Mouse (Mus musculus): ENCODE measurements around the gene Srrt. TPM values are rescaled to one million over a fixed set of nuclear protein-coding genes. Genes with fewer than 3 reads are reported as not detected.

Srrt gene
- 92.0 and 96.9 TPM in 2 replicates for polyA plus RNA-seq (2014; fragmentation: Nextera tagmentation; extraction: Ambion mirVana)

- peaks cover 35% of the 10 kb centered on the region for H3K4me1 ChIP-seq (ENCODE audit: control insufficient read depth, insufficient read depth, low read length)
- peak; percentile 83 for ATAC-seq (replicated peaks; ENCODE audit: insufficient number of reproducible peaks, low FRiP score, low TSS enrichment)
- no peaks in the 10 kb centered on the region for H3K27me3 ChIP-seq (ENCODE audit: control insufficient read depth, insufficient read depth, low read length)
- peaks cover 34% of the 10 kb centered on the region for H3K36me3 ChIP-seq (ENCODE audit: control insufficient read depth, insufficient read depth, low read length)
- under 1% methylated on average over 62 of the region's 72 CpGs for WGBS (ENCODE audit: insufficient replicate concordance)
- H3K4me2 ChIP-seq = peak within 1 kb of the TSS; percentile 76
- H3K27ac ChIP-seq (ENCODE audit: low read depth, low read length) = peak within 1 kb of the TSS; percentile 97
- H3K9me3 ChIP-seq (replicated peaks; ENCODE audit: control insufficient read depth, low read length) = no peaks in the 10 kb centered on the region
- peak within 1 kb of the TSS; percentile 94 for H3K9ac ChIP-seq (ENCODE audit: low read depth, low read length)
- peak within 1 kb of the TSS; percentile 90 for H3K4me3 ChIP-seq (ENCODE audit: low read depth, low read length)
Measured at GRCm38 (mm10) chr5:137307071-137307912, at the start of gene Srrt. Gene Srrt, minus strand, starts transcription at chr5:137307674.

GRCm38 (mm10) chr5:137354091-137354490 is 46.6 kb upstream of the Srrt start:
- Histone ChIP-seq H3K27ac (ENCODE audit: low read depth, low read length) (no peak overlapping the region), H3K36me3 (ENCODE audit: control insufficient read depth, insufficient read depth, low read length) (peaks cover 32% of the 10 kb centered on the region), H3K9me3 (replicated peaks; ENCODE audit: control insufficient read depth, low read length) (no peaks in the 10 kb centered on the region), H3K27me3 (ENCODE audit: control insufficient read depth, insufficient read depth, low read length) (no peaks in the 10 kb centered on the region), H3K4me1 (ENCODE audit: control insufficient read depth, insufficient read depth, low read length) (peaks cover 17% of the 10 kb centered on the region), H3K4me3 (ENCODE audit: low read depth, low read length) (no peak overlapping the region), H3K4me2 (peak overlapping the region; percentile 16; the same call in 1 of the 2 replicates), H3K9ac (ENCODE audit: low read depth, low read length) (no peak overlapping the region)
- WGBS (ENCODE audit: insufficient replicate concordance) = 78% methylated on average over 17 of the region's 17 CpGs
- ATAC-seq (replicated peaks; ENCODE audit: insufficient number of reproducible peaks, low FRiP score, low TSS enrichment) = no peak

- no peak for ATAC-seq (replicated peaks; ENCODE audit: insufficient number of reproducible peaks, low FRiP score, low TSS enrichment)
- H3K9ac ChIP-seq (ENCODE audit: low read depth, low read length) = peak overlapping the region; percentile 88
- peaks cover 19% of the 10 kb centered on the region for H3K4me1 ChIP-seq (ENCODE audit: control insufficient read depth, insufficient read depth, low read length)
- WGBS (ENCODE audit: insufficient replicate concordance) = 14% methylated on average over 16 of the region's 16 CpGs
- H3K27me3 ChIP-seq (ENCODE audit: control insufficient read depth, insufficient read depth, low read length) = no peaks in the 10 kb centered on the region
- H3K36me3 ChIP-seq (ENCODE audit: control insufficient read depth, insufficient read depth, low read length) = peaks cover 28% of the 10 kb centered on the region
- H3K27ac ChIP-seq (ENCODE audit: low read depth, low read length) = peak overlapping the region; percentile 96
- H3K4me2 ChIP-seq = peak overlapping the region; percentile 90
- H3K4me3 ChIP-seq (ENCODE audit: low read depth, low read length) = peak overlapping the region; percentile 78
- no peaks in the 10 kb centered on the region for H3K9me3 ChIP-seq (replicated peaks; ENCODE audit: control insufficient read depth, low read length)
Measured at GRCm38 (mm10) chr5:137352011-137352975, 44.8 kb upstream of the Srrt start.

- no peak for ATAC-seq (replicated peaks; ENCODE audit: insufficient number of reproducible peaks, low FRiP score, low TSS enrichment)
- Histone ChIP-seq H3K4me2 (peak overlapping the region; percentile 90), H3K27ac (ENCODE audit: low read depth, low read length) (peak overlapping the region; percentile 96), H3K9me3 (replicated peaks; ENCODE audit: control insufficient read depth, low read length) (no peaks in the 10 kb centered on the region), H3K4me3 (ENCODE audit: low read depth, low read length) (peak overlapping the region; percentile 78), H3K4me1 (ENCODE audit: control insufficient read depth, insufficient read depth, low read length) (peaks cover 22% of the 10 kb centered on the region), H3K27me3 (ENCODE audit: control insufficient read depth, insufficient read depth, low read length) (no peaks in the 10 kb centered on the region), H3K9ac (ENCODE audit: low read depth, low read length) (peak overlapping the region; percentile 88), H3K36me3 (ENCODE audit: control insufficient read depth, insufficient read depth, low read length) (peaks cover 23% of the 10 kb centered on the region)
- 16% methylated on average over 4 of the region's 4 CpGs for WGBS (ENCODE audit: insufficient replicate concordance)
Measured at GRCm38 (mm10) chr5:137351394-137351793, 43.9 kb upstream of the Srrt start.

- Histone ChIP-seq H3K36me3 (ENCODE audit: control insufficient read depth, insufficient read depth, low read length) (peaks cover 19% of the 10 kb centered on the region), H3K27me3 (ENCODE audit: control insufficient read depth, insufficient read depth, low read length) (no peaks in the 10 kb centered on the region), H3K9me3 (replicated peaks; ENCODE audit: control insufficient read depth, low read length) (no peaks in the 10 kb centered on the region), H3K4me3 (ENCODE audit: low read depth, low read length) (peak overlapping the region; percentile 78), H3K4me2 (peak overlapping the region; percentile 90), H3K27ac (ENCODE audit: low read depth, low read length) (peak overlapping the region; percentile 96), H3K4me1 (ENCODE audit: control insufficient read depth, insufficient read depth, low read length) (peaks cover 24% of the 10 kb centered on the region), H3K9ac (ENCODE audit: low read depth, low read length) (peak overlapping the region; percentile 88)
- WGBS (ENCODE audit: insufficient replicate concordance) = 4% methylated on average over 8 of the region's 8 CpGs
- no peak for ATAC-seq (replicated peaks; ENCODE audit: insufficient number of reproducible peaks, low FRiP score, low TSS enrichment)
Measured at GRCm38 (mm10) chr5:137351058-137351380, 43.5 kb upstream of the Srrt start.

- Histone ChIP-seq H3K4me2 (peak overlapping the region; percentile 90), H3K36me3 (ENCODE audit: control insufficient read depth, insufficient read depth, low read length) (peaks cover 17% of the 10 kb centered on the region), H3K9me3 (replicated peaks; ENCODE audit: control insufficient read depth, low read length) (no peaks in the 10 kb centered on the region), H3K27me3 (ENCODE audit: control insufficient read depth, insufficient read depth, low read length) (no peaks in the 10 kb centered on the region), H3K27ac (ENCODE audit: low read depth, low read length) (peak overlapping the region; percentile 96), H3K9ac (ENCODE audit: low read depth, low read length) (peak overlapping the region; percentile 88), H3K4me3 (ENCODE audit: low read depth, low read length) (peak overlapping the region; percentile 78), H3K4me1 (ENCODE audit: control insufficient read depth, insufficient read depth, low read length) (peaks cover 25% of the 10 kb centered on the region)
- peak; percentile 46 for ATAC-seq (replicated peaks; ENCODE audit: insufficient number of reproducible peaks, low FRiP score, low TSS enrichment)
- under 1% methylated on average over 55 of the region's 55 CpGs for WGBS (ENCODE audit: insufficient replicate concordance)
Measured at GRCm38 (mm10) chr5:137350205-137351057, 43.0 kb upstream of the Srrt start.

GRCm38 (mm10) chr5:137349384-137350204 is 42.1 kb upstream of the Srrt start, which contains the start of gene Ephb4:
Gene Ephb4, plus strand, starts transcription at chr5:137350109.
- Histone ChIP-seq H3K4me3 (ENCODE audit: low read depth, low read length) (peak within 1 kb of the TSS; percentile 78), H3K9ac (ENCODE audit: low read depth, low read length) (peak within 1 kb of the TSS; percentile 88), H3K27ac (ENCODE audit: low read depth, low read length) (peak within 1 kb of the TSS; percentile 96), H3K4me1 (ENCODE audit: control insufficient read depth, insufficient read depth, low read length) (peaks cover 25% of the 10 kb centered on the region), H3K27me3 (ENCODE audit: control insufficient read depth, insufficient read depth, low read length) (no peaks in the 10 kb centered on the region), H3K9me3 (replicated peaks; ENCODE audit: control insufficient read depth, low read length) (no peaks in the 10 kb centered on the region), H3K36me3 (ENCODE audit: control insufficient read depth, insufficient read depth, low read length) (peaks cover 9% of the 10 kb centered on the region), H3K4me2 (peak within 1 kb of the TSS; percentile 90)
- WGBS (ENCODE audit: insufficient replicate concordance) = 2% methylated on average over 32 of the region's 32 CpGs
- ATAC-seq (replicated peaks; ENCODE audit: insufficient number of reproducible peaks, low FRiP score, low TSS enrichment) = peak; percentile 93

All from heart, embryonic 11.5 days (tissue).